Mouse (Mus musculus) spleen, postnatal 10 days (tissue): ENCODE data around the gene Tead3.
A peak's percentile ranks its signal among the peaks of the same experiment; 100 is the strongest.
"Not testable (repeated sequence)": the region's sequence is repeated elsewhere in the genome, so short reads cannot be mapped to it uniquely, and the experiment has no call there.

Source experiments
- DNase-seq, 2 experiments: peaks; one replicate each; pipeline ENCODE4 v3.0.0; 2021 to 2022; ENCODE audit warnings: low spot score in 2 of 2

Tead3 gene

GRCm38 (mm10) chr17:28360531-28361277 lies 10.1 kb upstream of the Tead3 start:
- no peak for DNase-seq

DNA sequence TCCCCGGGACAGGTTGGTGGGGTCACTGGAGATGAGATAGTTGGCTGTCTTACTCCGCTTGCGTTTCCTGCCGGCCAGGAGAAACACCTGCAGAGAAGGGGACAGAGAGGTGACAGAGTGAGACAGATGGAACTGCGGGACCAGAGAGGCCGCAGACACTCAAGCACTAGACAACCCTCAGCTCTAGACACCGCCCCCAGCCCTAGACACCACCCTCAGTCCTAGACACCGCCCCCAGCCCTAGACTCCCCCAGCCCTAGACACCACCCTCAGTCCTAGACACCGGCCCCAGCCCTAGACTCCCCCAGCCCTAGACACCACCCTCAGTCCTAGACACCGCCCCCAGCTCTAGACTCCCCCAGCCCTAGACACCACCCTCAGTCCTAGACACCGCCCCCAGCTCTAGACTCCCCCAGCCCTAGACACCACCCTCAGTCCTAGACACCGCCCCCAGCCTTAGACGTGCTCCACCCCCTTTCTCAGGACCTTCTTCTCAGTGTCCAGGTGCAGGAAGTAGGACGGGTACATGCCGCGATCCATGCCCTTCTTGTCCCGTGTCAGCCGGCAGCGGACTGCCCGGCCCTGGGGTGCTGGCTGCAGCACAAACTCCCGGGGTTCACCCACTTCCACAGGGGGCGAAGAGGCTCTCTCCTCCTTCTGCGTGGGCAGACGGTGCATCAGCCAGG lies 8.1 kb upstream of the Tead3 start:
- not testable (repeated sequence) for DNase-seq

GRCm38 (mm10) chr17:28355871-28356270 lies 5.3 kb upstream of the Tead3 start:
- no peak for DNase-seq

GRCm38 (mm10) chr17:28352018-28352417 lies 1.4 kb upstream of the Tead3 start:
- DNase-seq = peak; percentile 24 to 51

DNA sequence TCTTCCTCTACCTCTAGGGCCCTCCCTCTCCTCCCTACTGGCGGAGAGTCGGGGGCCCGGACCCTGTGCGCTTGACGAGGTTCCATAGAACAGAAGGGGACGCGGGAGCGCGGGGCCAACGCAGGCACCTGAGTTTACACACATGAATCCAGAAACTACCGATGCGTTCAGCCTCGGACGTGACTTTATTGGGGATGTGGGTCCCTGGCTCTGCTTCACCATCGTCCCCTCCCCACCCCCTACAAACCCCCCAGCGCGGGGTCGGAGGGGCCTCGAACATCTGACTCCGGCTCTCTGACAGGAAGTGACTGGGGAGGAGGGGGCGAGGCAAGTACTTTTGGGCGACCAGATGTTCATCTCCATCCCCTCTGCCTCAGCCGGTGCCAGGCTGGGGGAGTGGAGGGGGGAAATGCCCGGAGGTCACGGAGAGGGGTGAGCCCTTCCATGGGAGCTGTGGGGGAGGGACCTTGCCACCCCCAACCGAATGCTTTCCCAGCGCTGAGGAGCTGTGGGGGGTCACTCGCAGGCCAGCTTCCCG lies 805 bp upstream of the Tead3 start:
- peak; percentile 33 to 37 for DNase-seq

DNA sequence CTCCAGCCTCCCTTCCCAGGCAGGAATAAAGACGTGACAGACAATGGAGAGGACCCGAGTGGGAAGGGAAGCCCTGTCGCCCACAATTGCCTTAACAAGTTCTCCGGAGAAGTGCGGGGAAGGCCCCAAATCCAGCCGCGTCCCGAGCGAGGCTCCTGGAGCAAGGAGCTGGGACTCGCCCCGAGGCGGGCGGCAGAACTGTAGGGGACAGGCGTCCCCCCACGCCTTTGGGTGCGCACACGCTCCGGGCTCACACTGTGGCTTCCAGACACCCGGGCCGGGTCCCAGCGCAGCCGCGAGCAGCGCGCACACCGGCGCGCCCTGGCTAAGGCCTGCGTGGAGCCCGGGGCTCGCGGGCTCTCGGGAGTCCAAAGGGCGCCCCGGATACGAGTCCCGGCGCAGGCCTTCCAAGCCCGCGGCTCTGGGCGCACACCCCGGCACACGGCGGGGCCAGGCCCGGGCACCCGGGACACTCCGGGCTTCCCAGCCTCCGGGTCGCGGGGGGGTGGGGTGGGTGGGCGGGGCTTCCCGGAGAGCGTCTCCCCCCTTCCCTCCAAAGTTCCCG lies 634 bp downstream of the Tead3 start:
- peak; percentile 45 to 47 for DNase-seq

GRCm38 (mm10) chr17:28349264-28349880 lies 1.2 kb downstream of the Tead3 start:
- DNase-seq = no peak

- DNase-seq = no peak
Observed at GRCm38 (mm10) chr17:28348211-28348610, 2.4 kb downstream of the Tead3 start.

DNA sequence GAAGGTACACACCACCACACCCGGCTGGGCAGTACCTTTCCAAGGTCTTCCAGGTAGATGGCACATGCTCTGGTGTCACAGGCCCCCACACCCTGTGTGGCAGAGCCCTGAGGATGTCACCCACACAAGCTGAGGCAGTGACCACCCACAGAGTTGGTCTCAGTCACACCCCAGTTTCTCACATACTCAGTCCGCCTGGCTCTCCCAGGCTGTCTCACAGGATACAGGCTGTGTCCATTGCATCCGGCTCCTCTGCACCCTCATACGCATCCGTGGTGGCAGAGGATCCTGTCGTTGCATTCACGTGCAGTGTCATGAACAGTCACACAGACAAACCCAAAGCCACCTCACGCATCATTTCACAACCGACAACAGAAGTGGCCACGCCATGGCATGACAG lies 3.3 kb downstream of the Tead3 start:
- DNase-seq = no peak

- no peak for DNase-seq
Observed at GRCm38 (mm10) chr17:28345882-28346281, 4.7 kb downstream of the Tead3 start.

DNA sequence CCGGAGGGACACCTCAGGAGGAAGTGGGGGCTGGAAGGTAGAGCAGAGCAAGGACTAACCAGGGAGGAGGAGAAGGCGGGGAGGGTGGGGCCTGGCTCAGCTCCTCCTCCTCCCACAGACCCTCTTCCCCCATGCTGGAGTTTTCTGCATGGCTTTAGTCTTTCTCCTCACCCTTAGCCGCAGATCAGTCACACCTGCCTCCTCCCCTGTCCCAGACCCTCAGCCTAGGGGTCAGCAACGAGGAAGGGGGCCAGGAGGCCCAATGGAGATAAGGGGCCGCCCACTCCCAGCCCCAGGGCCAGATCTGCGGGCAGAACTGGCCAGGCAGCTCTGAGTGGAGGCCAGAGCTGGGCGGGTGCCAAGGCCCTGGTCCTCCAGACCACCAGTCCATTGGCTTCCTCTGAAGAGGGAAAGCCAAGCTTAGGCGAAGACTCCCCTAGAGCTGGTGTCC lies 5.3 kb downstream of the Tead3 start:
- DNase-seq = no peak

GRCm38 (mm10) chr17:28344670-28345069 lies 5.9 kb downstream of the Tead3 start:
- no peak for DNase-seq

DNA sequence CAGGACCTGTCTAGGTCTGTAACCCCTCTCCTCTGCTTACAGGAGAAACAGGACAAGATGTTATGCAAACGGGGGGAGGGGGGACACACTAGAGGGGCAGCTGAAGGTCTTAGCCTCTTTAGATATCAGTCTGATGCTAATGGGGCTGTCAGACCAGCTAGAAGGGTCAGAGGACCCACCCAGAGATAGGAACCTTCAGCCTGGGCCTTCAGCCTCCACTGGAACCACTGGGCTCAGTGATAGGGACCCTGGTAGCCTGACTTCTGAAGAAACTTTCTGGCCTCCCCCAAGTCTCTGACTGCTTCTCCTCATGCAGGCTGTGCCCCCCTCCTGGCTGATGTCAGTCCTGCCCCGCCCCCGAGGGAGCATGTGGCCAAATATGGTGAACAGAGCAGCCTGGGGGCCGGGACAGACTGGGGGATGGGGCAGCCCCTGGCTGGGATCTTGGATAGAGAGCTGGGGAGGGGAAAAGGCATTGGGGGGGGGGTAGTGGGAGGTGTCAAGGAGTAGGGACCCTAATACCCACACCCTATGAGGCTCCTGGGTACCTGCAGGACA lies 6.5 kb downstream of the Tead3 start:
- DNase-seq = no peak

GRCm38 (mm10) chr17:28341091-28341490 lies 9.5 kb downstream of the Tead3 start:
- DNase-seq = peak; percentile 56 to 79

DNA sequence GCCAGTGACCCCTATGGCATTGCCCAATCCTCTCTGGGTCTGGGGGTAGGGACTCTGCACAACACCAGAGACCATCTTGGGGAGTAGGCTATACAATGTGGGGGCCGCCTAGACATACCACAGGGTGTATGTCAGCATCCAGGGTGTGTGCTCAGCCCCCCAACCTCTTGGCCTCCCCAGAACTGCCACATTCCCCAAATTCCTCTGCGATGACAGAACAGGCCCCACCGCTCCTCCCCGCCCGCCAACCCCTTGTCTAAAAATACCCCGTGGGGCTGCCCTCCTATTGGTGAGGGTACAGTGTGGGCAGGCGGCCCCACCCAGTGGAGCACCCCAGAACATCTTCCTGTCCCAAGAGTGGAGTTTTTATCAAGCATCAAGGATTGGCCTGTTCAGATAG lies 10.0 kb downstream of the Tead3 start:
- no peak for DNase-seq

DNA sequence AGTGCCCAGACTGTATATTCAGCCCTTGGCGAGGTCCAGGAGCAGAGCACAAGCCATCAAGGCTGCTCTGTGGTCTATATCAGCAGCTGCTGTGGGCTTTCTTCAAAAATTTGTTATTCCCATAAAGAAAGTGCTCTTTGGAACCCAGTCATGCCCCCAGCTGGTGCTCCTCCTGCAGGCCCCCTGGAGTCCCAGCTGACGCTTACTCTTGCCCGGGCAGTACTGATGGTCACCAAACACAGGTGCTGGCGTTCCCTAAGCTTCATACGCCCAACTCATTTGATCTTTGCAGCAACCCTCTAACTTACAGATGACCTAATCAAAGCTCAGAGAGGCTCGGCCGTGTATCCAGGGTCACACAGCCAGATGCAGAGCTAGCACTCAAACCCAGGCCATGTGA lies 13.1 kb downstream of the Tead3 start:
- DNase-seq = no peak

DNA sequence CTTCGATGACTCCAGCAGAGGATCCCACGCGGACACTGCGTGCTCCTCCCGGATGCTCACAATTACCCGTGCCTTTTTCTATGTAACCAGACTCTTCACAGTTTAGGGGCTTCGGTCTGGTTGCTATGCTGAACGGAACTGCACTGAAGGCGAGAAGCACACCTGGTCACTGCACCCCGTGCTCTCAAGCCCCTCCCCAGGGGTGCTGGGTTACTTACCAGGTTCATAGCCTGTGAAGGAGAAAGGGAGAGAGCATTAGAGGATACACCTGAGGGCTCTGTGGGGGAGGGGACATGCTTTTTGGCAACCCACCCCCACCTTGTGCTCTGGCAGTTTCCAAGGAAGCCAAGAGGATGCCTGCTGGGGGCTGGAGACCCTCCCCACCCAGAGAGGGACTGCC lies 15.3 kb downstream of the Tead3 start:
- DNase-seq = no peak

- peak in 1 of 2 experiments; percentile 20 for DNase-seq
Observed at GRCm38 (mm10) chr17:28332915-28333546, 17.6 kb downstream of the Tead3 start.

GRCm38 (mm10) chr17:28332113-28332914 lies 18.3 kb downstream of the Tead3 start:
- no peak for DNase-seq
